Mouse (Mus musculus) kidney, postnatal 0 days (tissue): ENCODE data around the gene Lrpprc. TPM values are rescaled to one million over a fixed set of nuclear protein-coding genes. Genes with fewer than 3 reads are reported as not detected.

ENCODE experiments used
- ATAC-seq: fragments of 200-750 bp; cut with Nextera tagmentation; replicated peaks from 2 replicates; pipeline ENCODE4 v1.8.0; 2017; ENCODE audit warnings: low read depth, moderate number of reproducible peaks, moderate TSS enrichment, moderate library complexity; ENCODE audit not compliant: low FRiP score
- DNase-seq: peaks from one replicate; pipeline ENCODE4 v3.0.0-alpha.2; 2016; ENCODE audit warnings: low spot score
- H3K27ac ChIP-seq: fragments of 300-500 bp; sonication (generic); 2 replicates; pipeline ENCODE4 v1.5.1; 2014; ENCODE audit warnings: mild to moderate bottlenecking
- H3K27me3 ChIP-seq: fragments of 300-500 bp; sonication (generic); 2 replicates; pipeline ENCODE4 v1.6.1; 2014; ENCODE audit warnings: low read length, mixed read lengths; ENCODE audit not compliant: insufficient read depth
- H3K36me3 ChIP-seq: fragments of 300-500 bp; sonication (generic); 2 replicates; pipeline ENCODE4 v1.6.1; 2014; ENCODE audit warnings: low read length, mixed read lengths; ENCODE audit not compliant: insufficient read depth
- H3K4me1 ChIP-seq: fragments of 300-500 bp; sonication (generic); replicated peaks from 2 replicates; pipeline ENCODE4 v1.6.1; 2014; ENCODE audit warnings: antibody characterized with exemption, low read length, mixed read lengths; ENCODE audit not compliant: insufficient read depth
- H3K4me2 ChIP-seq: fragments of 300-500 bp; sonication (generic); 2 replicates; pipeline ENCODE4 v1.6.1; 2014; ENCODE audit warnings: mild to moderate bottlenecking, low read length, moderate library complexity, mixed read lengths
- H3K4me3 ChIP-seq: fragments of 300-500 bp; sonication (generic); replicated peaks from 2 replicates; pipeline ENCODE4 v1.5.1; 2014; ENCODE audit warnings: low read depth, low read length
- H3K9ac ChIP-seq: fragments of 300-500 bp; sonication (generic); 2 replicates; pipeline ENCODE4 v1.6.1; 2014; ENCODE audit warnings: low read depth, low read length
- H3K9me3 ChIP-seq: fragments of 300-500 bp; sonication (generic); replicated peaks from 2 replicates; pipeline ENCODE4 v1.6.1; 2016; ENCODE audit warnings: low read length, inconsistent platforms, mixed read lengths
- CTCF ChIP-seq: IDR thresholded peaks from 2 replicates; pipeline ENCODE4 v1.5.1; 2016; ENCODE audit warnings: antibody characterized with exemption, low read depth, mild to moderate bottlenecking, moderate library complexity
- WGBS: fragments of 180-500 bp; shearing (Covaris S2); extraction: QIAGEN DNeasy Blood & Tissue Kit; methylation state at CpG from one replicate; pipeline ENCODE4 v1.1.7; 2014; 5-methylcytosine and 5-hydroxymethylcytosine counted together
- polyA plus RNA-seq: library from polyadenylated mRNA; unstranded; fragments of >200 nt; fragmentation: Nextera tagmentation; extraction: Ambion mirVana; gene quantifications from 2 replicates; pipeline ENCODE4 v1.2.1, GENCODE M21; 2015

The Lrpprc gene
- polyA plus RNA-seq, 1 experiment from 2014 or later, result 31.2 TPM

DNA sequence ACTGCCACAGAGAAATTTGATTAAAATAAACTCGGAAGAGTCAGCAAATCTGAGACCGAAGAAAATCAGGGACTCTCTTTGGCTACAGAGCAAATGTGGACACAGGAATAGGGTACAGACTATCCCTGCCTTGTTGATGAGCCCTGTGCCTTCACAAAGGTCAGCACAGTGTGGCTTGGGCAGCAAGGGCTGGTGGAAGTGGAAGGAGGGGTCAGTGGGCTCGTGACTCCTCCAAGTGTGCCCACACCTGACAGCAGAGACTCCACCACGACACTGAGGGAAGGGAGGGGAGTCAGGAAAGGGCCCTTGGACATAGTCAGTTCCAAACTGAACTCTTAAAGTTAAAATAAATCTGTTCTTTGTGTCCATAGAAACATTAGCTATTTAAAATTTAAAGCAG is 75.7 kb downstream of the Lrpprc start:
- ATAC-seq (no peak), DNase-seq (no peak)
- no peak overlapping the region for H3K4me2 ChIP-seq
- peaks cover 19% of the 10 kb centered on the region; the same call in 1 of the 2 replicates for H3K36me3 ChIP-seq
- no peak overlapping the region for H3K4me3 ChIP-seq
- WGBS, result 57% methylated on average over 4 of the region's 4 CpGs
- no peak overlapping the region for H3K27ac ChIP-seq
- no peaks in the 10 kb centered on the region for H3K9me3 ChIP-seq
- H3K4me1 ChIP-seq, result no peaks in the 10 kb centered on the region
- no peak overlapping the region for H3K9ac ChIP-seq
- TF ChIP-seq CTCF, result no peak
- H3K27me3 ChIP-seq, result no peaks in the 10 kb centered on the region

DNA sequence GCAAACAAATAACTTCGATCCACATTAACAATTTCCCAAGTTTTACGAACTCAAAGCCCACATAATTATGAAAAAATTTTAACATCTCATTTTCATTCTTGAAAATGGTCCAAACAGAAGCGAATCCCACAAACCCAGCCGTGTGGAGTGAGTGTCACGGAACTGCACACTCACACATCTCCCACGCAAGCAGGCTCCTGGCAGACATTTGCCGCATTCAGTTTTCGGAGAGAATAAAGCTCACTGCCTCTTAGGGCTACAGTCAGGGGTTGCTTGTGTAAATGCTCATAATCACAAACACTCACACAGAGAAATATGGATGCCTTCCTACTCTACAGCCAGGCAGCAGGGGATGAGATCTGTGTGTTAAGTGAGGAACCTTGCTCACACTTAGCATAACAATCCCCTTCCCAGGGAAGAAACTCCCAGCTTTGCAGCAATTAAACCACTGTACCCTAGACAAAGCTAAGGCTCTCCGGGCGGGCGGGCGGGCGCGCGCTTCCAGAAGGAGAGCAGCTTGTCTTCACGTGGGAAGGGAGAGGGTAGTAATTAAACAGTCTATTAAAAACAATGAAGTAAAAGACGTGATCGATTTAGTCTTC is 76.9 kb downstream of the Lrpprc start:
- WGBS, result 72% methylated on average over 18 of the region's 18 CpGs
- no peak for DNase-seq
- Histone ChIP-seq H3K4me2 (no peak overlapping the region), H3K4me3 (no peak overlapping the region), H3K27me3 (no peaks in the 10 kb centered on the region), H3K27ac (no peak overlapping the region), H3K9ac (no peak overlapping the region), H3K9me3 (no peaks in the 10 kb centered on the region), H3K4me1 (no peaks in the 10 kb centered on the region), H3K36me3 (peaks cover 27% of the 10 kb centered on the region)
- ATAC-seq, result no peak
- no peak for TF ChIP-seq CTCF

DNA sequence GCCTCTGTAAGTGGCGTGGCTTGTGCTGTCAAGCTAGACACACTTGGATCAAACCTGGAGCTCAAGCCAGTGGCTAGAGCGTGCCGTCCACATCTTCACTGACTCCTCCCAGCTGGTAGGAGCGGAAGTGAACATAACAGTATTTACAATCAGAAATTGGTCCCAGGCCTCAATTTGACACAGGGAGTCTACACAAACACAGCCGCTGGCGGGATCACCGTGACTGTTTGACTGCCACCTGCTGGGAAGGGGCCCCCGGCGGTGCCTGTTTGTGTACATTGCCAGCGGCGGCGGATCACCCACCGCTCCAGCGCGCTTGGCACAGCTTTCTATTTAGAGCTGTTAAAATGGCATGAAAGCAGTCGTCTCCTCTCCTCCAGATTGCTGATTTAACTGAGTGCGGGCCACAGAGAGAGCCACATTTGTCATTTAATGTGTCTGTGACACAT is 81.2 kb downstream of the Lrpprc start:
- Histone ChIP-seq H3K36me3 (peaks cover 23% of the 10 kb centered on the region), H3K9ac (no peak overlapping the region), H3K27ac (no peak overlapping the region), H3K27me3 (no peaks in the 10 kb centered on the region), H3K4me3 (no peak overlapping the region), H3K9me3 (no peaks in the 10 kb centered on the region), H3K4me1 (no peaks in the 10 kb centered on the region), H3K4me2 (no peak overlapping the region)
- DNase-seq, result no peak
- WGBS, result 76% methylated on average over 17 of the region's 17 CpGs
- TF ChIP-seq CTCF, result peak; percentile 11; the same call in 1 of the 2 replicates
- no peak for ATAC-seq

DNA sequence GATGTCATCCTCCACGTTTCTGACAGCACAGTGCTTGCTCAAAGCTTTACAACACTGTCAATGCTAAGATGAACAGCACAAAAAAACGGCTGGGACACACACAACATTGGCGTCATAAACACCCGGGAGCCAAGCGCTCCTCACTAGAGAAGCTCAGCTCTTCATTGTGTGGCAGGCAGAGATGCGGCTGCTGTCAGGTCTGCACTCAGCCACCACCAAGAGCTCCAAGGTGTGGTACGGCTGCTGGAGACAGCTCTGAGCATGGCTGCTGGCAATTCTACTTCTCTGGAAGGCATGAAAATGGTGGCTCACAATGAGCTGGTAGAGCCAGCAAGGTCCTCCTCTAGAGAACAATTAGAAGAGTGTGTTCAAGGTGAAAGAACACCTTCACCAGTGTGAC is 81.8 kb downstream of the Lrpprc start:
- 78% methylated on average over 7 of the region's 7 CpGs for whole genome bisulfite sequencing
- Histone ChIP-seq H3K27me3 (no peaks in the 10 kb centered on the region), H3K9ac (no peak overlapping the region), H3K27ac (no peak overlapping the region), H3K4me3 (no peak overlapping the region), H3K9me3 (no peaks in the 10 kb centered on the region), H3K4me1 (no peaks in the 10 kb centered on the region), H3K4me2 (no peak overlapping the region), H3K36me3 (peaks cover 28% of the 10 kb centered on the region)
- no peak for TF ChIP-seq CTCF
- no peak for ATAC-seq
- no peak for DNase-seq

DNA sequence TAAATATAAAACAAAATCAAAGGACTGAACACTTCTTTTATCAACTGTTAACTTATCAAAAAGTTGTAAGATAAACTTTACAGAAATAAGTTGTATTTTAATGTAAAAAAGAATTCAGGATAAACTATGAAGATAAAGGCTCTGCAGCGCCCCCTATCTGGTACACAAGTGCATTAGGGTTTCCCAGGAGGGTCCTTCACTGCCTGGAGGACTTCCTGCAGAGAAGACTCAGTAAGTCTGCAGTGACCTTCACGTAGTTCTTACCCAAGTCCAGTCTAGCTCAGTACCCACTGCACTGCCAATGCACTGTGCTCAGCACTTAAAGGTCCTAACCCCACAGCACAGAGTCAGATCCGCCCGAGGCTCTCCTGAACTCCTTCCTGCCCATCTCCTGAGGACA is 83.2 kb downstream of the Lrpprc start:
- DNase-seq (peak; percentile 45), ATAC-seq (no peak)
- peak; percentile 55 for TF ChIP-seq CTCF
- Histone ChIP-seq H3K4me1 (peaks cover 9% of the 10 kb centered on the region; the same call in 1 of the 2 replicates), H3K4me3 (no peak overlapping the region), H3K9me3 (no peaks in the 10 kb centered on the region), H3K27ac (no peak overlapping the region), H3K27me3 (no peaks in the 10 kb centered on the region), H3K4me2 (no peak overlapping the region), H3K36me3 (peaks cover 29% of the 10 kb centered on the region), H3K9ac (no peak overlapping the region)
- WGBS, result 61% methylated on average over 4 of the region's 4 CpGs

DNA sequence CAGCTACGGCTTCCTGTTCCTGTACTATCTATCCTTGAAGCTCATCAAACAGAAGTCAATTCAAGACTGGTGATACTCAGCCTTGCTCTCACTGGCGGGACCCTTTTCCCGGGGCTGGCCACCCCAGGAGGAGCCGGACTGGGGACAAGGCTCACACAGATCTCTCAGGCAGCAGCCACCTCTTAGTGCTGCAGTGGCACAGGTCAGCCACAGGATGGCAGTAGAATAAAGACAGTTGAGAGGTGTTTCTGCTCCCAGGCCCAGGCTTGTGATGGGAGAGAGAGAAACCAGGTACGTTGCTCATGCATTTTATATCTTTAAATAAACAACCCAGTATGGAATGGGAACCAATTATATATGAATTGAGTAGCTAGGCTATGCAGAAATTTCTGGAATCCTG is 91.9 kb downstream of the Lrpprc start:
- Histone ChIP-seq H3K4me1 (peaks cover 16% of the 10 kb centered on the region), H3K9me3 (no peaks in the 10 kb centered on the region), H3K27me3 (no peaks in the 10 kb centered on the region), H3K27ac (no peak overlapping the region), H3K9ac (no peak overlapping the region), H3K36me3 (0 out of 2 replicates have a peak, but pooled peaks cover under 1% of the 10 kb centered on the region), H3K4me3 (no peak overlapping the region), H3K4me2 (no peak overlapping the region)
- ATAC-seq (no peak), DNase-seq (peak; percentile 85)
- TF ChIP-seq CTCF, result peak; percentile 94
- 24% methylated on average over 5 of the region's 5 CpGs for WGBS

DNA sequence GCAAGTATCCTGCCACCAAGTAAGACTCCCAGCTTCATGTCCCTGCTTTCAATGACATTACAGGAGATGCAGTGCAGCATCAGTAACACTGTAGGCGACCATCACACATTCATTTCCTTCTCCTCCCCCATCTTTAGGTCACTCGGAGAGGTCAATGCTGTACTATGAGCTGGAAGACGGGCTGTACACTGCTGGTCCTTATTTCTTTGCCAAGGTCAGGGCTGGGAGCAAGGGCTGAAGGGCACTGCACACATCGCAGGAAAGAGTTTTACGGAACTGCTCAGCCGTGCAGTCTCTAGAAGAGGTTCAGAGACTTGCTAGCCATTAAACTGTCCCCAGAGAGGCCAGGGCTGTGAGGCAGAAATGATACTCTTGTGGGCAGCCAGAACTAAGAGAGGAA is 94.1 kb downstream of the Lrpprc start:
- H3K27me3 ChIP-seq, result no peaks in the 10 kb centered on the region
- 16% methylated on average over 6 of the region's 6 CpGs for WGBS
- no peak overlapping the region for H3K4me2 ChIP-seq
- H3K27ac ChIP-seq, result no peak overlapping the region
- no peaks in the 10 kb centered on the region for H3K9me3 ChIP-seq
- TF ChIP-seq CTCF, result no peak
- no peak overlapping the region for H3K9ac ChIP-seq
- peaks cover 6% of the 10 kb centered on the region; the same call in 1 of the 2 replicates for H3K4me1 ChIP-seq
- DNase-seq, result peak; percentile 44
- no peaks in the 10 kb centered on the region for H3K36me3 ChIP-seq
- H3K4me3 ChIP-seq, result no peak overlapping the region
- peak; percentile 62; the same call in 1 of the 2 replicates for ATAC-seq
